Mouse (Mus musculus): ENCODE data around the gene Gm9918. TPM values are rescaled to one million over a fixed set of nuclear protein-coding genes. Genes with fewer than 3 reads are reported as not detected.
A peak's percentile ranks its signal among the peaks of the same experiment; 100 is the strongest.

Gm9918 gene
- polyA plus RNA-seq, 1 experiment from 2014 or later = 0.09 TPM

GRCm38 (mm10) chr15:102238543-102239259 lies 31.7 kb upstream of the Gm9918 start:
- ATAC-seq = no peak
- Histone ChIP-seq H3K4me3 (no peak overlapping the region), H3K36me3 (ENCODE audit: poor library complexity, severe bottlenecking) (no peaks in the 10 kb centered on the region), H3K9me3 (replicated peaks) (no peaks in the 10 kb centered on the region), H3K9ac (no peak overlapping the region), H3K27ac (no peak overlapping the region), H3K4me1 (peaks cover 21% of the 10 kb centered on the region), H3K4me2 (no peak overlapping the region), H3K27me3 (peaks cover 20% of the 10 kb centered on the region)
- WGBS = 87% methylated on average over 14 of the region's 14 CpGs

GRCm38 (mm10) chr15:102239260-102239590 lies 31.1 kb upstream of the Gm9918 start:
- Histone ChIP-seq H3K27me3 (peaks cover 25% of the 10 kb centered on the region), H3K4me2 (no peak overlapping the region), H3K27ac (no peak overlapping the region), H3K9ac (no peak overlapping the region), H3K4me3 (no peak overlapping the region), H3K9me3 (replicated peaks) (no peaks in the 10 kb centered on the region), H3K36me3 (ENCODE audit: poor library complexity, severe bottlenecking) (no peaks in the 10 kb centered on the region), H3K4me1 (peaks cover 21% of the 10 kb centered on the region)
- ATAC-seq = peak; percentile 77
- 11% methylated on average over 9 of the region's 9 CpGs for WGBS

GRCm38 (mm10) chr15:102239851-102240250 lies 30.5 kb upstream of the Gm9918 start:
- Histone ChIP-seq H3K4me3 (no peak overlapping the region), H3K27ac (no peak overlapping the region), H3K9ac (no peak overlapping the region), H3K4me1 (peaks cover 24% of the 10 kb centered on the region), H3K4me2 (no peak overlapping the region), H3K27me3 (peaks cover 31% of the 10 kb centered on the region), H3K36me3 (ENCODE audit: poor library complexity, severe bottlenecking) (no peaks in the 10 kb centered on the region), H3K9me3 (replicated peaks) (no peaks in the 10 kb centered on the region)
- WGBS = 79% methylated on average over 11 of the region's 11 CpGs
- ATAC-seq = no peak

- Histone ChIP-seq H3K9me3 (replicated peaks) (no peaks in the 10 kb centered on the region), H3K4me2 (no peak overlapping the region), H3K27me3 (peaks cover 39% of the 10 kb centered on the region), H3K9ac (no peak overlapping the region), H3K27ac (no peak overlapping the region), H3K4me3 (no peak overlapping the region), H3K36me3 (ENCODE audit: poor library complexity, severe bottlenecking) (no peaks in the 10 kb centered on the region), H3K4me1 (peaks cover 25% of the 10 kb centered on the region)
- ATAC-seq = no peak
- WGBS = 72% methylated on average over 4 of the region's 4 CpGs
Observed at GRCm38 (mm10) chr15:102240607-102241006, 29.8 kb upstream of the Gm9918 start.

- no peaks in the 10 kb centered on the region for H3K9me3 ChIP-seq (replicated peaks)
- no peak for ATAC-seq
- 0 out of 2 replicates have a peak overlapping the region, but pooled peaks have one; percentile 37 for H3K9ac ChIP-seq
- H3K4me1 ChIP-seq = peaks cover 37% of the 10 kb centered on the region
- no peak overlapping the region for H3K4me3 ChIP-seq
- no peak overlapping the region for H3K4me2 ChIP-seq
- WGBS = 28% methylated on average over 12 of the region's 12 CpGs
- H3K27ac ChIP-seq = no peak overlapping the region
- H3K36me3 ChIP-seq (ENCODE audit: poor library complexity, severe bottlenecking) = no peaks in the 10 kb centered on the region
- H3K27me3 ChIP-seq = peaks cover 49% of the 10 kb centered on the region
Observed at GRCm38 (mm10) chr15:102242404-102243228, 27.7 kb upstream of the Gm9918 start.

- H3K9me3 ChIP-seq (replicated peaks) = no peaks in the 10 kb centered on the region
- H3K4me3 ChIP-seq = peak overlapping the region; percentile 9; the same call in 1 of the 2 replicates
- peaks cover 54% of the 10 kb centered on the region for H3K27me3 ChIP-seq
- H3K9ac ChIP-seq = peak overlapping the region; percentile 37
- no peaks in the 10 kb centered on the region for H3K36me3 ChIP-seq (ENCODE audit: poor library complexity, severe bottlenecking)
- peaks cover 46% of the 10 kb centered on the region for H3K4me1 ChIP-seq
- 9% methylated on average over 22 of the region's 22 CpGs for WGBS
- no peak overlapping the region for H3K27ac ChIP-seq
- no peak for ATAC-seq
- peak overlapping the region; percentile 24; the same call in 1 of the 2 replicates for H3K4me2 ChIP-seq
Observed at GRCm38 (mm10) chr15:102243229-102244190, 26.9 kb upstream of the Gm9918 start.

- Histone ChIP-seq H3K36me3 (ENCODE audit: poor library complexity, severe bottlenecking) (no peaks in the 10 kb centered on the region), H3K9me3 (replicated peaks) (no peaks in the 10 kb centered on the region), H3K4me1 (peaks cover 52% of the 10 kb centered on the region), H3K4me2 (peak overlapping the region; percentile 97), H3K27ac (no peak overlapping the region), H3K4me3 (peak overlapping the region; percentile 57), H3K9ac (peak overlapping the region; percentile 43; the same call in 1 of the 2 replicates), H3K27me3 (peaks cover 65% of the 10 kb centered on the region)
- ATAC-seq = no peak
- WGBS = 13% methylated on average over 19 of the region's 19 CpGs
Observed at GRCm38 (mm10) chr15:102244306-102245191, 25.8 kb upstream of the Gm9918 start.

- peaks cover 73% of the 10 kb centered on the region for H3K27me3 ChIP-seq
- ATAC-seq = no peak
- no peaks in the 10 kb centered on the region for H3K36me3 ChIP-seq (ENCODE audit: poor library complexity, severe bottlenecking)
- 7% methylated on average over 14 of the region's 14 CpGs for WGBS
- H3K4me1 ChIP-seq = peaks cover 56% of the 10 kb centered on the region
- H3K27ac ChIP-seq = no peak overlapping the region
- H3K4me3 ChIP-seq = peak overlapping the region; percentile 57
- H3K9ac ChIP-seq = peak overlapping the region; percentile 69
- no peaks in the 10 kb centered on the region for H3K9me3 ChIP-seq (replicated peaks)
- H3K4me2 ChIP-seq = peak overlapping the region; percentile 97
Observed at GRCm38 (mm10) chr15:102245461-102245881, 24.9 kb upstream of the Gm9918 start.

GRCm38 (mm10) chr15:102245891-102246741 lies 24.2 kb upstream of the Gm9918 start:
- peak; percentile 86 for ATAC-seq
- H3K9me3 ChIP-seq (replicated peaks) = no peaks in the 10 kb centered on the region
- peaks cover 77% of the 10 kb centered on the region for H3K27me3 ChIP-seq
- H3K36me3 ChIP-seq (ENCODE audit: poor library complexity, severe bottlenecking) = no peaks in the 10 kb centered on the region
- H3K4me1 ChIP-seq = peaks cover 56% of the 10 kb centered on the region
- under 1% methylated on average over 36 of the region's 44 CpGs for WGBS
- H3K4me3 ChIP-seq = peak overlapping the region; percentile 57
- H3K9ac ChIP-seq = peak overlapping the region; percentile 69
- H3K27ac ChIP-seq = peak overlapping the region; percentile 72
- H3K4me2 ChIP-seq = peak overlapping the region; percentile 97

- peak; percentile 84 for ATAC-seq
- Histone ChIP-seq H3K27ac (peak overlapping the region; percentile 72), H3K9ac (peak overlapping the region; percentile 69), H3K36me3 (ENCODE audit: poor library complexity, severe bottlenecking) (no peaks in the 10 kb centered on the region), H3K9me3 (replicated peaks) (no peaks in the 10 kb centered on the region), H3K27me3 (peaks cover 74% of the 10 kb centered on the region), H3K4me3 (peak overlapping the region; percentile 57), H3K4me2 (peak overlapping the region; percentile 97), H3K4me1 (peaks cover 56% of the 10 kb centered on the region)
- under 1% methylated on average over 25 of the region's 35 CpGs for WGBS
Observed at GRCm38 (mm10) chr15:102246866-102247251, 23.5 kb upstream of the Gm9918 start.

All from forebrain, embryonic 13.5 days (tissue).